Mouse (Mus musculus) E14TG2a.4 (cell line): ENCODE measurements at regions not wholly inside any gene's neighbourhood (a gene's known extent, or its start where the extent isn't known, plus 50 kb on each side); places are given as distances from the start of the nearest gene placed in this dataset.

Experiments
- H3K27me3 ChIP-seq: 2 replicates; pipeline ENCODE4 v1.6.1; 2014; ENCODE audit warnings: low read length, control low read depth; ENCODE audit not compliant: insufficient read depth
- H3K36me3 ChIP-seq: 2 replicates; pipeline ENCODE4 v1.6.1; 2014; ENCODE audit warnings: low read length, control low read depth; ENCODE audit not compliant: insufficient read depth
- H3K4me1 ChIP-seq: replicated peaks from 2 replicates; pipeline ENCODE4 v1.6.1; 2014; ENCODE audit warnings: low read depth, low read length, control low read depth
- H3K4me3 ChIP-seq: replicated peaks from 2 replicates; pipeline ENCODE4 v1.5.1; 2014; ENCODE audit warnings: mild to moderate bottlenecking, low read length
- H3K9me3 ChIP-seq: 2 replicates; pipeline ENCODE4 v1.6.1; 2014; ENCODE audit warnings: low read length, control low read depth
- CTCF ChIP-seq: conservative IDR thresholded peaks from 2 replicates; pipeline ENCODE4 v1.5.1; 2014; ENCODE audit warnings: low read length
- NANOG ChIP-seq: IDR thresholded peaks from 2 replicates; pipeline ENCODE4 v1.6.1; 2014; ENCODE audit warnings: borderline replicate concordance, low read length, mixed read lengths
- POU5F1 ChIP-seq: IDR thresholded peaks from 2 replicates; pipeline ENCODE4 v1.6.1; 2014; ENCODE audit warnings: low read length, borderline replicate concordance

- no peak for TF ChIP-seq NANOG
- no peak for TF ChIP-seq CTCF
- TF ChIP-seq POU5F1: no peak
- H3K4me1 ChIP-seq: peaks cover 19% of the 10 kb centered on the region
- no peak overlapping the region for H3K4me3 ChIP-seq
- peaks cover 22% of the 10 kb centered on the region for H3K9me3 ChIP-seq
- no peaks in the 10 kb centered on the region for H3K27me3 ChIP-seq
- H3K36me3 ChIP-seq: no peaks in the 10 kb centered on the region
These were observed 206.7 kb upstream of the Prok2 start for GRCm38 (mm10) chr6:99932923-99933322.

GRCm38 (mm10) chr6:99932405-99932804, 206.2 kb upstream of the Prok2 start:
- TF ChIP-seq POU5F1 (no peak), CTCF (no peak), NANOG (no peak)
- peaks cover 19% of the 10 kb centered on the region for H3K4me1 ChIP-seq

GRCm38 (mm10) chr6:99931588-99931987, 205.4 kb upstream of the Prok2 start:
- H3K9me3 ChIP-seq: peaks cover 22% of the 10 kb centered on the region
- no peaks in the 10 kb centered on the region for H3K27me3 ChIP-seq
- TF ChIP-seq POU5F1: no peak
- no peak for TF ChIP-seq CTCF
- no peak for TF ChIP-seq NANOG
- no peaks in the 10 kb centered on the region for H3K36me3 ChIP-seq
- H3K4me1 ChIP-seq: peaks cover 19% of the 10 kb centered on the region
- H3K4me3 ChIP-seq: no peak overlapping the region

More at GRCm38 (mm10) chr6:99932405-99932804, 206.2 kb upstream of the Prok2 start:
- no peaks in the 10 kb centered on the region for H3K27me3 ChIP-seq
- H3K9me3 ChIP-seq: peaks cover 22% of the 10 kb centered on the region
- no peak overlapping the region for H3K4me3 ChIP-seq
- no peaks in the 10 kb centered on the region for H3K36me3 ChIP-seq

- Histone ChIP-seq H3K9me3 (peaks cover 22% of the 10 kb centered on the region), H3K4me3 (no peak overlapping the region), H3K36me3 (no peaks in the 10 kb centered on the region), H3K4me1 (peaks cover 19% of the 10 kb centered on the region), H3K27me3 (no peaks in the 10 kb centered on the region)
- TF ChIP-seq POU5F1: no peak
- TF ChIP-seq CTCF: no peak
These were observed 204.1 kb upstream of the Prok2 start for GRCm38 (mm10) chr6:99930316-99930715.

GRCm38 (mm10) chr6:99927933-99928555, 201.9 kb upstream of the Prok2 start:
- peaks cover 4% of the 10 kb centered on the region for H3K4me1 ChIP-seq
- H3K36me3 ChIP-seq: no peaks in the 10 kb centered on the region
- H3K27me3 ChIP-seq: no peaks in the 10 kb centered on the region
- peaks cover 22% of the 10 kb centered on the region for H3K9me3 ChIP-seq
- H3K4me3 ChIP-seq: no peak overlapping the region
- TF ChIP-seq POU5F1 (no peak), NANOG (no peak)

GRCm38 (mm10) chr6:99924181-99924580, 198.0 kb upstream of the Prok2 start:
- H3K9me3 ChIP-seq: no peaks in the 10 kb centered on the region
- no peaks in the 10 kb centered on the region for H3K27me3 ChIP-seq
- no peaks in the 10 kb centered on the region for H3K36me3 ChIP-seq
- H3K4me1 ChIP-seq: no peaks in the 10 kb centered on the region
- H3K4me3 ChIP-seq: no peak overlapping the region
- TF ChIP-seq CTCF: no peak
- no peak for TF ChIP-seq POU5F1
- TF ChIP-seq NANOG: no peak

GRCm38 (mm10) chr6:99921966-99922365, 195.8 kb upstream of the Prok2 start:
- Histone ChIP-seq H3K4me3 (no peak overlapping the region), H3K9me3 (no peaks in the 10 kb centered on the region)

GRCm38 (mm10) chr6:99919816-99920562, 193.8 kb upstream of the Prok2 start:
- TF ChIP-seq NANOG (no peak), POU5F1 (no peak), CTCF (no peak)
- H3K4me1 ChIP-seq: 0 out of 2 replicates have a peak, but pooled peaks cover 1% of the 10 kb centered on the region
- H3K9me3 ChIP-seq: no peaks in the 10 kb centered on the region
- no peaks in the 10 kb centered on the region for H3K27me3 ChIP-seq
- H3K4me3 ChIP-seq: no peak overlapping the region
- no peaks in the 10 kb centered on the region for H3K36me3 ChIP-seq

More at GRCm38 (mm10) chr6:99921966-99922365, 195.8 kb upstream of the Prok2 start:
- Histone ChIP-seq H3K4me1 (no peaks in the 10 kb centered on the region), H3K27me3 (no peaks in the 10 kb centered on the region), H3K36me3 (no peaks in the 10 kb centered on the region)
- no peak for TF ChIP-seq CTCF
- TF ChIP-seq POU5F1: no peak
- TF ChIP-seq NANOG: no peak
